Mouse (Mus musculus) layer of hippocampus, adult 2 months (tissue): ENCODE results near the gene Lamc2. TPM values are rescaled to one million over a fixed set of nuclear protein-coding genes. Genes with fewer than 3 reads are reported as not detected.

Source experiments
- DNase-seq, 2 experiments: peaks; one replicate each; pipeline ENCODE4 v3.0.0; 2022; ENCODE audit warnings: low spot score in 2 of 2
- H3K27ac ChIP-seq: fragments of 200-600 bp; 2 replicates; pipeline ENCODE4 v1.8.1; 2022
- H3K4me3 ChIP-seq: fragments of 200-600 bp; 2 replicates; pipeline ENCODE4 v1.8.1; 2022; ENCODE audit warnings: mild to moderate bottlenecking
- CTCF ChIP-seq: fragments of 200-600 bp; conservative IDR thresholded peaks from 2 replicates; pipeline ENCODE4 v1.8.1; 2022; ENCODE audit warnings: antibody characterized with exemption, mild to moderate bottlenecking, moderate library complexity
- total RNA-seq, 2 experiments: library from RNA; stranded (reverse); gene quantifications; 2 replicates each; pipeline ENCODE4 v1.2.3; 2021

Lamc2 gene
- total RNA-seq, 2 experiments from 2014 or later = 1.6 to 3.2 TPM

GRCm38 (mm10) chr1:153107866-153108265 is 78.4 kb downstream of the Lamc2 start:
- Histone ChIP-seq H3K27ac (0 out of 2 replicates have a peak overlapping the region, but pooled peaks have one; percentile 39), H3K4me3 (no peak overlapping the region)
- TF ChIP-seq CTCF = no peak
- DNase-seq = peak; percentile 69 to 72

GRCm38 (mm10) chr1:153104804-153105203 is 81.4 kb downstream of the Lamc2 start:
- DNase-seq = no peak
- no peak overlapping the region for H3K27ac ChIP-seq
- no peak overlapping the region for H3K4me3 ChIP-seq
- TF ChIP-seq CTCF = no peak

- TF ChIP-seq CTCF = no peak
- no peak overlapping the region for H3K27ac ChIP-seq
- DNase-seq = no peak
- no peak overlapping the region for H3K4me3 ChIP-seq
These were observed 83.1 kb downstream of the Lamc2 start for GRCm38 (mm10) chr1:153103186-153103554.

- H3K27ac ChIP-seq = no peak overlapping the region
- no peak overlapping the region for H3K4me3 ChIP-seq
- no peak for DNase-seq
- no peak for TF ChIP-seq CTCF
These were observed 83.7 kb downstream of the Lamc2 start for GRCm38 (mm10) chr1:153102296-153103185.

GRCm38 (mm10) chr1:153101327-153101880 is 84.8 kb downstream of the Lamc2 start:
- TF ChIP-seq CTCF = peak; percentile 96
- H3K4me3 ChIP-seq = no peak overlapping the region
- DNase-seq = peak; percentile 39 to 71
- H3K27ac ChIP-seq = no peak overlapping the region

- H3K27ac ChIP-seq = no peak overlapping the region
- no peak for DNase-seq
- H3K4me3 ChIP-seq = no peak overlapping the region
- TF ChIP-seq CTCF = no peak
These were observed 85.3 kb downstream of the Lamc2 start for GRCm38 (mm10) chr1:153100912-153101311.

GRCm38 (mm10) chr1:153098586-153098985 is 87.7 kb downstream of the Lamc2 start:
- H3K27ac ChIP-seq = no peak overlapping the region
- no peak overlapping the region for H3K4me3 ChIP-seq
- TF ChIP-seq CTCF = no peak
- no peak for DNase-seq

- Histone ChIP-seq H3K27ac (no peak overlapping the region), H3K4me3 (no peak overlapping the region)
These were observed 89.1 kb downstream of the Lamc2 start for GRCm38 (mm10) chr1:153097017-153097675.

GRCm38 (mm10) chr1:153095826-153096727 is 90.2 kb downstream of the Lamc2 start:
- no peak for DNase-seq
- H3K27ac ChIP-seq = no peak overlapping the region
- no peak overlapping the region for H3K4me3 ChIP-seq
- TF ChIP-seq CTCF = no peak

More at GRCm38 (mm10) chr1:153097017-153097675, 89.1 kb downstream of the Lamc2 start:
- no peak for TF ChIP-seq CTCF
- no peak for DNase-seq

GRCm38 (mm10) chr1:153095328-153095727 is 90.9 kb downstream of the Lamc2 start:
- no peak overlapping the region for H3K27ac ChIP-seq
- no peak overlapping the region for H3K4me3 ChIP-seq
- no peak for DNase-seq
- TF ChIP-seq CTCF = no peak

GRCm38 (mm10) chr1:153094226-153095076 is 91.8 kb downstream of the Lamc2 start:
- TF ChIP-seq CTCF = no peak
- DNase-seq = no peak
- Histone ChIP-seq H3K4me3 (no peak overlapping the region), H3K27ac (no peak overlapping the region)

GRCm38 (mm10) chr1:153093581-153093980 is 92.7 kb downstream of the Lamc2 start:
- TF ChIP-seq CTCF = no peak
- H3K4me3 ChIP-seq = no peak overlapping the region
- no peak overlapping the region for H3K27ac ChIP-seq
- no peak for DNase-seq
